Mouse (Mus musculus) intestine, postnatal 0 days (tissue): ENCODE measurements at regions not wholly inside any gene's neighbourhood (a gene's known extent, or its start where the extent isn't known, plus 50 kb on each side); places are given as distances from the start of the nearest gene placed in this dataset.

ENCODE experiments used
- ATAC-seq: fragments of 200-750 bp; cut with Nextera tagmentation; 2 replicates; pipeline ENCODE4 v1.8.0; 2017; ENCODE audit warnings: mild to moderate bottlenecking, moderate TSS enrichment, moderate library complexity
- H3K27ac ChIP-seq: fragments of 300-500 bp; sonication (generic); 2 replicates; pipeline ENCODE4 v1.5.1; 2014; ENCODE audit warnings: mild to moderate bottlenecking, low read depth, low read length, moderate library complexity
- H3K27me3 ChIP-seq: fragments of 300-500 bp; sonication (generic); replicated peaks from 2 replicates; pipeline ENCODE4 v1.6.1; 2014; ENCODE audit warnings: low read length, mixed read lengths; ENCODE audit not compliant: control insufficient read depth, insufficient read depth
- H3K36me3 ChIP-seq: fragments of 300-500 bp; sonication (generic); 2 replicates; pipeline ENCODE4 v1.6.1; 2014; ENCODE audit warnings: mild to moderate bottlenecking, moderate library complexity; ENCODE audit not compliant: control insufficient read depth, insufficient read depth
- H3K4me1 ChIP-seq: fragments of 300-500 bp; sonication (generic); replicated peaks from 2 replicates; pipeline ENCODE4 v1.6.1; 2014; ENCODE audit warnings: antibody characterized with exemption, low read length, mixed read lengths; ENCODE audit not compliant: control insufficient read depth, insufficient read depth
- H3K4me2 ChIP-seq: fragments of 300-500 bp; sonication (generic); replicated peaks from 2 replicates; pipeline ENCODE4 v1.6.1; 2014; ENCODE audit warnings: low read depth, mild to moderate bottlenecking, moderate library complexity
- H3K4me3 ChIP-seq: fragments of 300-500 bp; sonication (generic); 2 replicates; pipeline ENCODE4 v1.5.1; 2014; ENCODE audit warnings: low read depth, low read length
- H3K9ac ChIP-seq: fragments of 300-500 bp; sonication (generic); 2 replicates; pipeline ENCODE4 v1.6.1; 2014; ENCODE audit warnings: mild to moderate bottlenecking, low read depth, low read length
- H3K9me3 ChIP-seq: fragments of 300-500 bp; sonication (generic); 2 replicates; pipeline ENCODE4 v1.6.1; 2016; ENCODE audit warnings: mixed run types; ENCODE audit not compliant: control insufficient read depth
- CTCF ChIP-seq: sonication (generic); IDR thresholded peaks from 2 replicates; pipeline ENCODE4 v1.5.1; 2016; ENCODE audit warnings: low read depth, mild to moderate bottlenecking, control low read depth, antibody characterized with exemption, moderate library complexity
- WGBS: fragments of 180-500 bp; shearing (Covaris S2); extraction: QIAGEN DNeasy Blood & Tissue Kit; methylation state at CpG from one replicate; pipeline ENCODE4 v1.1.7; 2014; 5-methylcytosine and 5-hydroxymethylcytosine counted together

- no peak for ATAC-seq
- no peak for TF ChIP-seq CTCF
- 86% methylated on average over 7 of the region's 7 CpGs for WGBS
- no peak overlapping the region for H3K4me2 ChIP-seq
- H3K36me3 ChIP-seq: no peaks in the 10 kb centered on the region
- no peak overlapping the region for H3K9ac ChIP-seq
- no peaks in the 10 kb centered on the region for H3K9me3 ChIP-seq
- H3K27ac ChIP-seq: no peak overlapping the region
- H3K27me3 ChIP-seq: no peaks in the 10 kb centered on the region
- H3K4me3 ChIP-seq: no peak overlapping the region
- no peaks in the 10 kb centered on the region for H3K4me1 ChIP-seq
Measured at GRCm38 (mm10) chr14:61796671-61797070, 189.4 kb downstream of the Kcnrg start.

GRCm38 (mm10) chr14:61803421-61803925, 196.2 kb downstream of the Kcnrg start:
- H3K4me1 ChIP-seq: no peaks in the 10 kb centered on the region
- H3K4me2 ChIP-seq: no peak overlapping the region
- H3K9ac ChIP-seq: no peak overlapping the region
- no peak overlapping the region for H3K27ac ChIP-seq
- H3K27me3 ChIP-seq: no peaks in the 10 kb centered on the region
- no peaks in the 10 kb centered on the region for H3K36me3 ChIP-seq
- H3K4me3 ChIP-seq: no peak overlapping the region
- no peak for TF ChIP-seq CTCF
- WGBS: 48% methylated on average over 1 of the region's 1 CpGs
- no peak for ATAC-seq
- H3K9me3 ChIP-seq: no peaks in the 10 kb centered on the region

GRCm38 (mm10) chr14:61805433-61805832, 198.2 kb downstream of the Kcnrg start:
- Histone ChIP-seq H3K4me3 (no peak overlapping the region), H3K27me3 (no peaks in the 10 kb centered on the region), H3K27ac (no peak overlapping the region), H3K9me3 (no peaks in the 10 kb centered on the region), H3K36me3 (no peaks in the 10 kb centered on the region), H3K4me1 (no peaks in the 10 kb centered on the region), H3K4me2 (no peak overlapping the region), H3K9ac (no peak overlapping the region)
- ATAC-seq: no peak
- no peak for TF ChIP-seq CTCF
- 76% methylated on average over 2 of the region's 2 CpGs for WGBS

GRCm38 (mm10) chr14:61808193-61808592, 200.9 kb downstream of the Kcnrg start:
- Histone ChIP-seq H3K4me3 (no peak overlapping the region), H3K9ac (no peak overlapping the region), H3K36me3 (no peaks in the 10 kb centered on the region), H3K4me1 (no peaks in the 10 kb centered on the region), H3K27ac (no peak overlapping the region), H3K4me2 (no peak overlapping the region), H3K9me3 (no peaks in the 10 kb centered on the region), H3K27me3 (no peaks in the 10 kb centered on the region)
- ATAC-seq: no peak
- WGBS: 67% methylated on average over 9 of the region's 9 CpGs
- TF ChIP-seq CTCF: no peak

GRCm38 (mm10) chr14:61809716-61810437, 202.6 kb downstream of the Kcnrg start:
- H3K27me3 ChIP-seq: no peaks in the 10 kb centered on the region
- no peak overlapping the region for H3K9ac ChIP-seq
- no peak overlapping the region for H3K27ac ChIP-seq
- no peaks in the 10 kb centered on the region for H3K9me3 ChIP-seq
- H3K36me3 ChIP-seq: no peaks in the 10 kb centered on the region
- no peaks in the 10 kb centered on the region for H3K4me1 ChIP-seq
- TF ChIP-seq CTCF: no peak
- no peak overlapping the region for H3K4me3 ChIP-seq
- no peak overlapping the region for H3K4me2 ChIP-seq
- no peak for ATAC-seq
- 56% methylated on average over 10 of the region's 10 CpGs for WGBS

- Histone ChIP-seq H3K4me1 (no peaks in the 10 kb centered on the region), H3K27ac (no peak overlapping the region), H3K9me3 (no peaks in the 10 kb centered on the region), H3K4me3 (no peak overlapping the region), H3K27me3 (no peaks in the 10 kb centered on the region), H3K36me3 (no peaks in the 10 kb centered on the region), H3K9ac (no peak overlapping the region), H3K4me2 (no peak overlapping the region)
- no peak for ATAC-seq
- WGBS: 75% methylated on average over 5 of the region's 5 CpGs
- no peak for TF ChIP-seq CTCF
Measured at GRCm38 (mm10) chr14:61810836-61811235, 203.6 kb downstream of the Kcnrg start.
